Mouse (Mus musculus) kidney, postnatal 0 days (tissue): ENCODE results near the gene Bdnf. TPM values are rescaled to one million over a fixed set of nuclear protein-coding genes. Genes with fewer than 3 reads are reported as not detected.

ENCODE experiments used
- ATAC-seq: fragments of 200-750 bp; cut with Nextera tagmentation; replicated peaks from 2 replicates; pipeline ENCODE4 v1.8.0; 2017; ENCODE audit warnings: low read depth, moderate number of reproducible peaks, moderate TSS enrichment, moderate library complexity; ENCODE audit not compliant: low FRiP score
- DNase-seq: peaks from one replicate; pipeline ENCODE4 v3.0.0-alpha.2; 2016; ENCODE audit warnings: low spot score
- H3K27ac ChIP-seq: fragments of 300-500 bp; sonication (generic); 2 replicates; pipeline ENCODE4 v1.5.1; 2014; ENCODE audit warnings: mild to moderate bottlenecking
- H3K27me3 ChIP-seq: fragments of 300-500 bp; sonication (generic); 2 replicates; pipeline ENCODE4 v1.6.1; 2014; ENCODE audit warnings: low read length, mixed read lengths; ENCODE audit not compliant: insufficient read depth
- H3K36me3 ChIP-seq: fragments of 300-500 bp; sonication (generic); 2 replicates; pipeline ENCODE4 v1.6.1; 2014; ENCODE audit warnings: low read length, mixed read lengths; ENCODE audit not compliant: insufficient read depth
- H3K4me1 ChIP-seq: fragments of 300-500 bp; sonication (generic); replicated peaks from 2 replicates; pipeline ENCODE4 v1.6.1; 2014; ENCODE audit warnings: antibody characterized with exemption, low read length, mixed read lengths; ENCODE audit not compliant: insufficient read depth
- H3K4me2 ChIP-seq: fragments of 300-500 bp; sonication (generic); 2 replicates; pipeline ENCODE4 v1.6.1; 2014; ENCODE audit warnings: mild to moderate bottlenecking, low read length, moderate library complexity, mixed read lengths
- H3K4me3 ChIP-seq: fragments of 300-500 bp; sonication (generic); replicated peaks from 2 replicates; pipeline ENCODE4 v1.5.1; 2014; ENCODE audit warnings: low read depth, low read length
- H3K9ac ChIP-seq: fragments of 300-500 bp; sonication (generic); 2 replicates; pipeline ENCODE4 v1.6.1; 2014; ENCODE audit warnings: low read depth, low read length
- H3K9me3 ChIP-seq: fragments of 300-500 bp; sonication (generic); replicated peaks from 2 replicates; pipeline ENCODE4 v1.6.1; 2016; ENCODE audit warnings: low read length, inconsistent platforms, mixed read lengths
- CTCF ChIP-seq: IDR thresholded peaks from 2 replicates; pipeline ENCODE4 v1.5.1; 2016; ENCODE audit warnings: antibody characterized with exemption, low read depth, mild to moderate bottlenecking, moderate library complexity
- WGBS: fragments of 180-500 bp; shearing (Covaris S2); extraction: QIAGEN DNeasy Blood & Tissue Kit; methylation state at CpG from one replicate; pipeline ENCODE4 v1.1.7; 2014; 5-methylcytosine and 5-hydroxymethylcytosine counted together
- polyA plus RNA-seq: library from polyadenylated mRNA; unstranded; fragments of >200 nt; fragmentation: Nextera tagmentation; extraction: Ambion mirVana; gene quantifications from 2 replicates; pipeline ENCODE4 v1.2.1, GENCODE M21; 2015

Gene Bdnf
- polyA plus RNA-seq, 1 experiment from 2014 or later, result 0.95 TPM

DNA sequence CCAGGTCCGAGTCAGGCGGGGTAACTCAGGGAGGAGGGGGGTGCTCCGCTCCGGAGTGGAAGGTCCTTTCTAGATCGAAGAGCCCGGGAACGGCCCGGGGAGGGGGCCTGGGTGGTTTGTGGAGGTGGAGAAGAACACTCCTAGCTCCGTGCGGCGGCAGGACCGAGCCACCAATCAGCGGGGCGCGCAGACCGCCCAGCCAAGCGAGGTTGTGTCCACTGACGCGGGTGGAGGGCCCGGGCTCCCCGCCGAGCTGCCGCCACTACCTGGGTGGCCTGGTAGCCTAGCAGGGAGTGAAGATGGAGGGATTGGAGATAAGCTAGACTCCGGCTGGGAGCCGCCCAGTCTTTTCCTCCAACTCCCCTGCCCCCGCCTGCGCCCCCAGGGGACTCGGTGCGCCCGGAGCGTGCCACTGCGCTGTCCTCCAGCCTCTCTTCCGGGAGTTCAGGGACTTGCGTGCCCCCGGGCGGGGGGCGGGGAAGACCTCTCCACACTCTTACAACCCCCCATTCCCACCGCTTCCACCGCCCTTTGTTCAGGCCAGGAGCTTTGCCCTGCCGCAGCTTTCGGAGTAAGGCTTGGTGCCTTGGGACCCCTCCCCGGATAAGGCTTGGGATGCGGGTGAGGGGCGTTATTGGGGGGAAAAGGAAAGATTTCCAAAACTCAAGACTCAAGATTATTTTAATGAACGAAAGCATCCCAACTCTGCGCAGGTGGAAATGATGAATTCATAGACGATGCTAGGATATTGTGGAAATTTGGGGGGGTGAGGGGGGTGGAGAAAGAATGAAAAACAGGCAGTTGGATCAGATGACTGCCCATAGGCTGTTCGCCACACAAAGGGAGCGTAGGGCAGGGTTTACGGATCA lies 3.0 kb downstream of the Bdnf start:
- Histone ChIP-seq H3K4me1 (peaks cover 7% of the 10 kb centered on the region; the same call in 1 of the 2 replicates), H3K9ac (no peak overlapping the region), H3K27me3 (peaks cover 64% of the 10 kb centered on the region), H3K36me3 (no peaks in the 10 kb centered on the region), H3K27ac (no peak overlapping the region), H3K4me2 (peak overlapping the region; percentile 54), H3K9me3 (no peaks in the 10 kb centered on the region), H3K4me3 (peak overlapping the region; percentile 28)
- ATAC-seq (no peak; the same call in none of the 2 replicates), DNase-seq (no peak)
- no peak for TF ChIP-seq CTCF
- whole genome bisulfite sequencing, result under 1% methylated on average over 50 of the region's 50 CpGs

DNA sequence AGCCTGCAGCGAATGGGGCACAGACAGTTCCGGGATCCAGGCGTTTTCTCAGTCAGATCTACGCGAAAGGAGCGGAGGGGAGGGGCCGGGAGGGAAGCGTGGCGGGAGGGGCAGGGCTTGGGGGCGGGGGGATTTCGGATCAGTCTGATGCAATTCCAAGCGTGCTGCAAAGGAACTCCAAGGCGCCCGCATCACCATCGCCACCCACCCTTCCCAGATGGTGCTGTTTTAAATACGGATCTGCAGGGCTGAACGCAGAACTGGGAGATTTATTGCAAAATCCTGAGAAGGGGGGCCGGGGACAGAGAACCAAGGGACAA lies 3.5 kb downstream of the Bdnf start:
- H3K4me1 ChIP-seq, result peaks cover 7% of the 10 kb centered on the region; the same call in 1 of the 2 replicates
- H3K4me2 ChIP-seq, result peak overlapping the region; percentile 54
- 2% methylated on average over 16 of the region's 18 CpGs for WGBS
- H3K9ac ChIP-seq, result no peak overlapping the region
- ATAC-seq (peak; percentile 38; the same call in 1 of the 2 replicates), DNase-seq (peak; percentile 22)
- no peak overlapping the region for H3K27ac ChIP-seq
- H3K36me3 ChIP-seq, result no peaks in the 10 kb centered on the region
- no peaks in the 10 kb centered on the region for H3K9me3 ChIP-seq
- peak overlapping the region; percentile 28 for H3K4me3 ChIP-seq
- TF ChIP-seq CTCF, result no peak
- peaks cover 62% of the 10 kb centered on the region for H3K27me3 ChIP-seq

DNA sequence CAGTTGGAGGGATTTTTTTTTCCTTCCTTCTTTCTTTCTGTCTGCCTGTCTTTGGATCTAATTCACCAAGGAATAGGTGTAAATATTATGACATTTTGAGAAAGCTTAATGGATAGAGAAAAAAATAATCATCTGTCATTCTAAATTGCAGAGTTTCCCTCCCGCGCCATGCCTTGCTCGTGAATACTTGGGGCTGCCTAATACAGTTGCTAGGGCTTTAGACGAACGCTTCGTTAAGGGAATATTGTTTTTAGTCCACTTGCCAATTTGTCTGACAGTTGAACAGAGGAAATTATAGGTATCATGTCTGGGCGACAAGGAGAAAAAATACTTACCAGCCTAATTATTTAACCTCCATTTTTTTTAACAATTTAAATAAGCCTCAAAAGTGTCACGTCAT lies 4.0 kb downstream of the Bdnf start:
- H3K9ac ChIP-seq, result no peak overlapping the region
- ATAC-seq, result no peak
- WGBS, result under 1% methylated on average over 8 of the region's 8 CpGs

DNA sequence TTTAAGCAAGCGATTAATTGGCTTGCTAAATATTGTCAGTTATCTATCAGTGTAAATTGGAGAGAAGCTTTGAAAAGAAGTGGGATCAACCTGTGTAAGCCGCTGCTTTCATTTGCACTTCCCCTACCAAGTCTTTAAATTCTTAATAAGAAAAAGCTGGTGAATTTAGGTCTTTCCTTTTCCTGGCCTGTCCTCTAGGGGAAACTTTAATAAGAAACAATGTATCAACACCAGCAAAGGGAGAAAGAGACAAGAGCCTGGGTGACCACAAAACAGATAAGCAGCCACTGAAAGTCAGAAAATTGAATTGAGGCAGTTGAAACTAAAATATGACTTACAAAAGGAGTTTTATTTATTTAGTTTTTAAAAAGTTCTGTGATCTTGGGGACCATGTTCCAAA lies 4.9 kb downstream of the Bdnf start:
- H3K4me1 ChIP-seq, result peaks cover 7% of the 10 kb centered on the region; the same call in 1 of the 2 replicates
- ATAC-seq, result no peak
- no peak for TF ChIP-seq CTCF

More for the DNA sequence above, 4.0 kb downstream of the Bdnf start:
- Histone ChIP-seq H3K4me3 (peak overlapping the region; percentile 28), H3K4me1 (peaks cover 7% of the 10 kb centered on the region; the same call in 1 of the 2 replicates), H3K27ac (no peak overlapping the region), H3K4me2 (peak overlapping the region; percentile 54), H3K27me3 (peaks cover 58% of the 10 kb centered on the region), H3K9me3 (no peaks in the 10 kb centered on the region), H3K36me3 (no peaks in the 10 kb centered on the region)
- DNase-seq, result no peak
- no peak for TF ChIP-seq CTCF

DNA sequence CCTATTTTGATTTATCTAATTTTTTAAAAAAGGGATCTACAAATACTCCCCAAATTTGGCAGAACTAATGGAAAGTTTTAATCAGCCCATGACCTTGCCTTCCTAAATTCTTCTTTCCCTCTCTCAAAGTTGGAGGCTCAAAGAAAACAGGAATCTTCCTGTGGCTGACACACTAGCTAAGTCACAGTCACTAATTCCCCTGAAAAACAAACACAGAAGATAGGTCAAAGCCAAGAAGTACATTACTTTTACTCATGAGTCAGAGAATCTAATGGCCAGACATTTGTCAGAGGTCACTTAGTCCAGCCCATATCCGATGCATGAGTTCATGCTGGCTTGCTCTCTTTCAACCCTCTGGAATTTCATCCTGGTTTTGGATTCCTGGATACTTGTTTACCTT lies 6.6 kb downstream of the Bdnf start:
- H3K4me2 ChIP-seq, result no peak overlapping the region
- no peak for TF ChIP-seq CTCF
- peaks cover 32% of the 10 kb centered on the region for H3K27me3 ChIP-seq
- no peaks in the 10 kb centered on the region for H3K36me3 ChIP-seq
- WGBS, result 34% methylated on average over 1 of the region's 1 CpGs
- no peak overlapping the region for H3K4me3 ChIP-seq
- H3K4me1 ChIP-seq, result peaks cover 7% of the 10 kb centered on the region; the same call in 1 of the 2 replicates
- ATAC-seq, result no peak
- H3K27ac ChIP-seq, result no peak overlapping the region
- no peak for DNase-seq
- H3K9ac ChIP-seq, result no peak overlapping the region
- H3K9me3 ChIP-seq, result no peaks in the 10 kb centered on the region

More for the DNA sequence above, 4.9 kb downstream of the Bdnf start:
- Histone ChIP-seq H3K27me3 (peaks cover 48% of the 10 kb centered on the region), H3K27ac (no peak overlapping the region), H3K9ac (no peak overlapping the region), H3K9me3 (no peaks in the 10 kb centered on the region), H3K4me2 (no peak overlapping the region), H3K36me3 (no peaks in the 10 kb centered on the region), H3K4me3 (no peak overlapping the region)
- DNase-seq, result no peak
- WGBS, result 69% methylated on average over 2 of the region's 2 CpGs

DNA sequence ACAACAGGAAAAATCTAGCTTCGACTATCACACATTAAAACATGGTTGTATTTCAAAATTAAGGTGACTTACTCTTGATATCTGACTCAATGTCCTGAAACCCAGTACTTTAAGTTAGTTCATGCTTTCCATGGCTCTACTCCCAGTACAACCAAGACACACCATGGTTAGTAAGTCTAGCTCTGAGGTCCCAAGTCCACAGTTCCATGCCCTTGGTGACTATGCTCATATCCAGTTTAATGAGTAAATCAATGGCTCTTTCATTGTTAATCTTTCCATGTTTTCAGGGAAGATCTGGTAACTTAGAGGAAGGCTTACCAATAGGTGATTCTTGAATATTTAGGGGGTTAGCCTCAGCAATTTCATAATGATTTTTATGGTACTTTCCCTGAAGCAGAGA lies 14.2 kb downstream of the Bdnf start:
- no peak overlapping the region for H3K9ac ChIP-seq
- 67% methylated on average over 1 of the region's 1 CpGs for WGBS
- no peaks in the 10 kb centered on the region for H3K9me3 ChIP-seq
- H3K4me3 ChIP-seq, result no peak overlapping the region
- DNase-seq (no peak), ATAC-seq (no peak)
- H3K27ac ChIP-seq, result no peak overlapping the region
- TF ChIP-seq CTCF, result no peak
- peaks cover 13% of the 10 kb centered on the region for H3K27me3 ChIP-seq
- H3K4me2 ChIP-seq, result no peak overlapping the region
- no peaks in the 10 kb centered on the region for H3K36me3 ChIP-seq
- 0 out of 2 replicates have a peak, but pooled peaks cover 4% of the 10 kb centered on the region for H3K4me1 ChIP-seq
